Mouse (Mus musculus) heart, embryonic 11.5 days (tissue): ENCODE results near the gene Cby1. TPM values are rescaled to one million over a fixed set of nuclear protein-coding genes. Genes with fewer than 3 reads are reported as not detected.

Source experiments
- ATAC-seq: fragments of 200-750 bp; cut with Nextera tagmentation; replicated peaks from 2 replicates; pipeline ENCODE4 v1.8.0; 2017; ENCODE audit warnings: moderate library complexity; ENCODE audit not compliant: insufficient number of reproducible peaks, low FRiP score, low TSS enrichment
- H3K27ac ChIP-seq: fragments of 300-500 bp; sonication (generic); 2 replicates; pipeline ENCODE4 v1.5.1; 2014; ENCODE audit warnings: mild to moderate bottlenecking, low read depth, low read length
- H3K27me3 ChIP-seq: fragments of 300-500 bp; sonication (generic); 2 replicates; pipeline ENCODE4 v1.6.1; 2014; ENCODE audit warnings: mild to moderate bottlenecking, low read length, mixed read lengths; ENCODE audit not compliant: control insufficient read depth, insufficient read depth
- H3K36me3 ChIP-seq: fragments of 300-500 bp; sonication (generic); 2 replicates; pipeline ENCODE4 v1.6.1; 2014; ENCODE audit warnings: mild to moderate bottlenecking, low read length, moderate library complexity, mixed read lengths; ENCODE audit not compliant: control insufficient read depth, insufficient read depth
- H3K4me1 ChIP-seq: fragments of 300-500 bp; sonication (generic); 2 replicates; pipeline ENCODE4 v1.6.1; 2014; ENCODE audit warnings: low read length; ENCODE audit not compliant: control insufficient read depth, insufficient read depth
- H3K4me2 ChIP-seq: fragments of 300-500 bp; sonication (generic); 2 replicates; pipeline ENCODE4 v1.6.1; 2014; ENCODE audit warnings: mild to moderate bottlenecking, moderate library complexity
- H3K4me3 ChIP-seq: fragments of 300-500 bp; sonication (generic); 2 replicates; pipeline ENCODE4 v1.5.1; 2014; ENCODE audit warnings: low read depth, low read length
- H3K9ac ChIP-seq: fragments of 300-500 bp; sonication (generic); 2 replicates; pipeline ENCODE4 v1.6.1; 2014; ENCODE audit warnings: mild to moderate bottlenecking, low read depth, low read length, moderate library complexity
- H3K9me3 ChIP-seq: fragments of 300-500 bp; sonication (generic); replicated peaks from 2 replicates; pipeline ENCODE4 v1.6.1; 2016; ENCODE audit warnings: low read length; ENCODE audit not compliant: control insufficient read depth
- WGBS: fragments of 180-500 bp; shearing (Covaris S2); extraction: QIAGEN DNeasy Blood & Tissue Kit; methylation state at CpG from one replicate; pipeline ENCODE4 v1.1.7; 2014; ENCODE audit not compliant: insufficient replicate concordance; 5-methylcytosine and 5-hydroxymethylcytosine counted together
- polyA plus RNA-seq: library from polyadenylated mRNA; unstranded; fragments of >200 nt; fragmentation: Nextera tagmentation; extraction: Ambion mirVana; gene quantifications from 2 replicates; pipeline ENCODE4 v1.2.1, GENCODE M21; 2014

Cby1 gene
- polyA plus RNA-seq, 1 experiment from 2014 or later, result 38.2 TPM

DNA sequence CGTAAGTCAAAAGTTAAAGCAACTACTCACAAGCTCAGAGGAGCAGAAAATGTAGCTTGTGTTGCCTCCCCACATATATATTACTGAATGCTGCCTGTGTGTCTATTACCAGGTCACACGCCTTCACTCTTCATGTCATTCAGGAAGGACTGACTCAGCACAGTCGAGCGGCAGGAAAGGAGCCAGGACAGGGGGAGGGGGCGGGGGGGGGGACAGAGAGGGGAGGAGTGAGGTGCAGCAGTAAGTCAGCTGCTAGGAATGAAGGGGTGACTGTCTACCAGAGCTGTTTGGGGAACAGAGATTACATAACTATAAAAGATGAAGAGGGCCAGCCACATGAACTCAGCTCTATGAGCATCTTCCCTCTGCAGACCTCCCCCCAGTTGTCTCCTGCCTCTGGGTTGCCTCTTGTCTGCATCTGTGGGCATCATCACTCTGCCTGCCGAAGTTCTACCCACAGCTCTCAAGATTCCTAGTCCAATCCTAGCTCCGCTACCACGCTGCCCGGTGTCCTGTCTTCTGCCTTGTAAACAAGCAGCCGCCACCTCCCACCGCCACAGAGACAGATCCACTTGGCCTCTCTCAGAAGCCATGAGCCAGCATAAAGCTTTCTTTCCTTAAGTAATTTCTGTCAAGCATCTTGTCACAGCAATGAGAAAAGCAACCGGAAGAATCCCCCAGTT, 17.7 kb upstream of the Cby1 start:
- 62% methylated on average over 12 of the region's 12 CpGs for WGBS
- no peaks in the 10 kb centered on the region for H3K36me3 ChIP-seq

DNA sequence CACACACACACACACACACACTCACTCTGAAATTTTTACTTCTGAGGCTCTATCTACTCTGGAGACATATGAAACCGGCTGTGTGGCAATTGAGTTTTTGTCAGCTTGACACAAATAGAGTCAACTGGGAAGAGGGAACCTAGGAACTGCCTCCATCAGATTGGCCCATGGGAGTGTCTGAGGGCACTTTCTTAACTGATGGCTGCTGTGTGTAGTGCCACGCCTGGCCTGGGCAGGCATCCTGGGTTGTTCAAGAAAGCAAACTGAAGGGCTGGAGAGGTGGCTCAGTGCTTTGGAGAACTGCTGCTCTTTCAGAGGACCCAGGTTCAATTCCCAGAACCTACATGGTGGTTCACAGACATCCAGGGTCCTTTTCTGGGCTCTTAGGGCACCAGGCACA, 13.5 kb upstream of the Cby1 start:
- no peak overlapping the region for H3K9ac ChIP-seq
- H3K4me2 ChIP-seq, result no peak overlapping the region
- no peaks in the 10 kb centered on the region for H3K9me3 ChIP-seq
- H3K36me3 ChIP-seq, result no peaks in the 10 kb centered on the region
- no peak for ATAC-seq
- no peaks in the 10 kb centered on the region for H3K4me1 ChIP-seq
- H3K27ac ChIP-seq, result no peak overlapping the region
- H3K27me3 ChIP-seq, result no peaks in the 10 kb centered on the region
- WGBS, result 64% methylated on average over 2 of the region's 2 CpGs
- H3K4me3 ChIP-seq, result no peak overlapping the region

More for the DNA sequence above, 17.7 kb upstream of the Cby1 start:
- Histone ChIP-seq H3K27me3 (no peaks in the 10 kb centered on the region), H3K9ac (no peak overlapping the region), H3K27ac (no peak overlapping the region), H3K4me1 (no peaks in the 10 kb centered on the region), H3K4me3 (no peak overlapping the region), H3K4me2 (no peak overlapping the region), H3K9me3 (no peaks in the 10 kb centered on the region)
- ATAC-seq, result no peak

DNA sequence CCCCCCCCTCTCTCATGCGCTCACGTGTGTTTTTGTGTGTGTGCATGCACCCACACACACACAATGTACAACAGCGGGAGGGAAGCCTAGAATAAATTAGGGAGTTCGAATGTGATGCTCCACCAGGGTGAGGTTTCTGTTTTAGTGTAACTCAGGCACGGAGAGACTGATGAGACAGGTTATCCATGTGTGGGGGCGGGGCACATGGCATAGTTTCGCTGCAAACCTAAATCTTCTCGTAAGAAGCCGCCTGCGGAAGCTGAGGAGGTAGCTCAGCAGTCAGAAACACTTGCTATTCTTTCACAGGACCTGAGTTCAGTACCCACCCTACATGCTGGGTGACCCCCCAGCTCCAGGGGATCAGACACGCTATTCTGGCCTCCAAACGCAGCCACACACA, 10.9 kb upstream of the Cby1 start:
- no peak for ATAC-seq
- no peak overlapping the region for H3K4me3 ChIP-seq
- WGBS, result 82% methylated on average over 12 of the region's 12 CpGs
- H3K4me1 ChIP-seq, result no peaks in the 10 kb centered on the region
- 0 out of 2 replicates have a peak, but pooled peaks cover 2% of the 10 kb centered on the region for H3K9me3 ChIP-seq
- H3K27ac ChIP-seq, result no peak overlapping the region
- H3K27me3 ChIP-seq, result no peaks in the 10 kb centered on the region
- H3K4me2 ChIP-seq, result no peak overlapping the region
- no peaks in the 10 kb centered on the region for H3K36me3 ChIP-seq
- H3K9ac ChIP-seq, result no peak overlapping the region

DNA sequence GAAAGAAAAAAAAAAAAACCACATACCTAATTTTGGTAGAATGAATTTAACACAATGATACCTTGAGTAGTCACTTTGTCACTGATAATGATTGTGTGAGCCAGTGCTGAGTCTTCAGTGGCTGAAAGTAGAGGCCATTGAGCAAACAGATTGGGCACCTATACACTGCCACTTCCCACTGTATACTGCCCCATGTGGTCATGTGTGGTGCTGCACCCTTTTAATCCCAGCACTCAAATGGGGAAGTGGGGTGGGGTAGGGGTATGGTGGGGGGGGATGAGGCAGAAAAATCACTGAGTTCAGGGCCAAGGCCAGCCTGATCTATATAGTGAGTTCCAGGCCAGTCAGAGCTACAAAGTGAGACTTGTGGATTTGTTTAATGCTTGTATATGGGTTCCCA, 8.4 kb upstream of the Cby1 start:
- Histone ChIP-seq H3K4me3 (no peak overlapping the region), H3K4me1 (no peaks in the 10 kb centered on the region), H3K4me2 (no peak overlapping the region), H3K27ac (no peak overlapping the region), H3K27me3 (no peaks in the 10 kb centered on the region), H3K9ac (no peak overlapping the region), H3K9me3 (0 out of 2 replicates have a peak, but pooled peaks cover 2% of the 10 kb centered on the region), H3K36me3 (no peaks in the 10 kb centered on the region)
- ATAC-seq, result no peak

DNA sequence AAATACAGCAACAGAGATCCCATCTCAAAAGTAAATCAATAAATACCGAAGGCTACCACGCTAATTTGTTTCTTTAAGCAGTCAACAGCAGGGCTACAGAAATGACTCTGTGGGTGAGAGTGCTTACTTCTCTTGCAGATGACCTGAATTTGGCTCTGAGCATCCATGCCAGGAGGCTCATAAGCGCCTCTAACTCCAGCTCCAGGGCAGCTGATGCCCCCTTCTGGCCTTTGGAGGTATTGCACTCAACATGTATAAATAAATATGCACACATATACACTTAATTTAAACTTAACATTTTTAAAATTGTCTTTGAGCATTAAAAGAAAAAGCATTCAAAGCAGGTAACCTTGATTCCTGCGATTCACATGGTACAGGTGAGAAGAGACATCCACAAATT, 7.5 kb upstream of the Cby1 start:
- 73% methylated on average over 4 of the region's 4 CpGs for WGBS
- Histone ChIP-seq H3K36me3 (no peaks in the 10 kb centered on the region), H3K4me1 (no peaks in the 10 kb centered on the region), H3K27ac (no peak overlapping the region), H3K4me3 (no peak overlapping the region), H3K9me3 (0 out of 2 replicates have a peak, but pooled peaks cover 2% of the 10 kb centered on the region), H3K9ac (no peak overlapping the region), H3K4me2 (no peak overlapping the region), H3K27me3 (no peaks in the 10 kb centered on the region)
- ATAC-seq, result no peak

DNA sequence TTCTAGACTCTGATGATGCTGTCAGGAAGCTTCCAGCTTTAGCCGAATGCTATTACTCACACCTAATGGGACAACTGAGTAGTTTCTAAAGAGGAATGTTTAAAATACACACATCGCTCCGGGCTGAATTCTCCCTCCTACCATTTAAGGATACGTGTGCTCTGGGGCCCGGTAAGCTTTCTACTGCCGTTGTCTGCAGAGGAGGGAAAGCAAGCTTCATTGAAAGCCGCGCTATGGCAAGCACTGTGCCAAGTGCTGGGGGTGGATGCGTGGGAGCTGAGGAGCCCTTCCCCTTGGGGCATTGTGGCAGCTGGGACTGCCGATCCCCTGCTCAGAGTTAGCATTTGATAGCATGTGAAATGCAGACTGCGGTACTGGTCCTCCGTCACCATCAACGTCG, 2.5 kb upstream of the Cby1 start:
- Histone ChIP-seq H3K9ac (no peak overlapping the region), H3K27ac (no peak overlapping the region), H3K9me3 (0 out of 2 replicates have a peak, but pooled peaks cover 1% of the 10 kb centered on the region), H3K4me3 (no peak overlapping the region), H3K4me2 (no peak overlapping the region), H3K36me3 (no peaks in the 10 kb centered on the region), H3K27me3 (no peaks in the 10 kb centered on the region), H3K4me1 (peaks cover 8% of the 10 kb centered on the region)
- WGBS, result 87% methylated on average over 14 of the region's 14 CpGs
- no peak for ATAC-seq

DNA sequence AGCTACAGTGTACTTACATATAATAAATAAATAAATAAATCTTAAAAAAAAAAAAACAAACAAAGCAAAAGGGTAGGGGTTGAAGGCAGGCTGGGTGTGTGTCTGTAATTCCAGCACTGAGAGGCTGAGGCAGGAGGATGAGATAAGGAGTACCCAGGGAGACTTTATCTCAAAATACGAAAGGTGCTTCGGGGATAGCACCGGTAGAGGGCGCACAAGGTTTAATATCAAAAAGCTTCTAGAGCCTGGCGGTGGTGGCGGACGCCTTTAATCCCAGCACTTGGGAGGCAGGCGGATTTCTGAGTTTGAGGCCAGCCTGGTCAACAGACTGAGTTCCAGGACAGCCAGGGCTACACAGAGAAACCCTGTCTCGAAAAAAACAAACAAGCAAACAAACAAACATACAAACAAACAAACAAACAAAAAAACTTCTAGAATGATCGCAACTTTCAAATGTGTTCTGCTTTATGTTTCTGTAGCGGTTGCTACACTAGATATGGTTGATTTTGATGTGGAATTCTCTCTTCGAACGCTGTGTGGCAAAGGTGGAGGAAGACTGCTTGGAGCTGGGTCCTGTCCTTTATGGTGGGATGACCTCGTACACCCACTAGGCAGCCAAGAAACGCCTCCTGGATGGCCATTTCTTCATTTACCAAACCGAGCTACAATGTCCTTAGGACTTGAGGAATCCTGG, 1.0 kb upstream of the Cby1 start:
- H3K27me3 ChIP-seq, result no peaks in the 10 kb centered on the region
- peak overlapping the region; percentile 71 for H3K27ac ChIP-seq
- 4% methylated on average over 16 of the region's 16 CpGs for WGBS
- peak overlapping the region; percentile 97 for H3K4me2 ChIP-seq
- H3K36me3 ChIP-seq, result peaks cover 5% of the 10 kb centered on the region; the same call in 1 of the 2 replicates
- 0 out of 2 replicates have a peak, but pooled peaks cover 3% of the 10 kb centered on the region for H3K9me3 ChIP-seq
- H3K9ac ChIP-seq, result peak overlapping the region; percentile 74
- no peak for ATAC-seq
- H3K4me1 ChIP-seq, result peaks cover 8% of the 10 kb centered on the region
- peak overlapping the region; percentile 70 for H3K4me3 ChIP-seq

DNA sequence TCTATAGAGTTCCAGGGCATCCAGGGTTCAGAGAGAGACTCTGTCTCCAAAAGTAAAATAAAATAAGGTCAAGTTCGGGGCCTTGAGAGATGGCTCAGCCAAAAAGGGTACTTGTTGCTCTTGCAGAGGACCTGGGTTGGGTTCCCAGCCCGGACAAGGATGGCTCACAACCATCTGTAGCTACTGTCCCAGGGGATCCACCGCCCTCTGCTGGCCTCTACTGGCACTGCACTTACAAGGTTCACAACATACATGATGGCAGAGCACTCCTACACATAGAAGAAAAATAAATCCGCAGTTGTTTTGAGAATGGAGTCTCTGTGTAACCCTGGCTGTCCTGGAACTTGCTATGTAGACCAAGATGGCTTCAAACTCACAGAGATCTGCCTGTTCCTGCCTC, 2.9 kb downstream of the Cby1 start:
- ATAC-seq, result no peak
- no peaks in the 10 kb centered on the region for H3K27me3 ChIP-seq
- no peak overlapping the region for H3K4me3 ChIP-seq
- H3K9ac ChIP-seq, result no peak overlapping the region
- no peak overlapping the region for H3K27ac ChIP-seq
- WGBS, result 72% methylated on average over 4 of the region's 4 CpGs
- H3K4me2 ChIP-seq, result no peak overlapping the region
- peaks cover 5% of the 10 kb centered on the region; the same call in 1 of the 2 replicates for H3K36me3 ChIP-seq
- H3K4me1 ChIP-seq, result peaks cover 16% of the 10 kb centered on the region
- H3K9me3 ChIP-seq, result 0 out of 2 replicates have a peak, but pooled peaks cover 3% of the 10 kb centered on the region
